Mouse (Mus musculus): Measurements from ENCODE around the gene Stt3b.

GRCm38 (mm10) chr9:115233721-115234120 is 76.5 kb downstream of the Stt3b start:
- TF ChIP-seq POLR2A (IDR thresholded peaks at IDR 0.05; ENCODE audit: insufficient read depth, low read depth, low read length) (no peak), CTCF (IDR thresholded peaks at IDR 0.05; ENCODE audit: insufficient read depth, low read depth, low read length) (no peak)
